Mouse (Mus musculus): Measurements from ENCODE around the gene Jak1. TPM values are rescaled to one million over a fixed set of nuclear protein-coding genes. Genes with fewer than 3 reads are reported as not detected.

The Jak1 gene
- polyA plus RNA-seq, 1 experiment from 2014 or later, result 80.0 TPM

DNA sequence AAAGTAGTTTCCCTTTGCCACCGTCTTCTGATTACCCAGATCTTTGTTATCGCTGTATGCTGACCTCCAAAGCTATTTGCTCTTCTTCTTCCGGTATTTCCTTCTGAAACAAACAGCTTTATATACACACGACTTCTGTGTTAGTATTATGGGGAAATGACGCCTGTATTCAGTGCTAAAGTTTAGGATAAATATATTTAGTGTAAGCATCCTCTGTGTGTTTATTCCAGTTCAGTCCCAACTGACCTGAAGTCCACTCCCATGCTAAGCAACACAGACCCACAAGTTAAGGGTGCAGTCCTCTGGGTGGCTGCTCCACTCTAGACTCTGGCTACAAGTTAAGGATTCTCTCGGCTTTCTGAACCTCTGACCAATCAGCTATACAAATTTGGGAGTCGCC, 144.1 kb downstream of the Jak1 start:
- no peaks in the 10 kb centered on the region for H3K4me1 ChIP-seq (replicated peaks; ENCODE audit: control insufficient read depth, insufficient read depth, low read length)
- WGBS, result 87% methylated on average over 7 of the region's 7 CpGs
- H3K4me3 ChIP-seq (ENCODE audit: low read depth, low read length), result no peak overlapping the region
- no peak overlapping the region for H3K27ac ChIP-seq (ENCODE audit: low read depth, low read length)
- ATAC-seq (replicated peaks; ENCODE audit: low FRiP score), result no peak
- no peak overlapping the region for H3K4me2 ChIP-seq
- H3K27me3 ChIP-seq (replicated peaks; ENCODE audit: control insufficient read depth, insufficient read depth, low read length), result no peaks in the 10 kb centered on the region
- H3K9me3 ChIP-seq (ENCODE audit: control insufficient read depth, low read length), result no peaks in the 10 kb centered on the region
- H3K36me3 ChIP-seq (ENCODE audit: control insufficient read depth, insufficient read depth, low read length), result no peaks in the 10 kb centered on the region
- no peak for DNase-seq (ENCODE audit: low spot score)
- no peak overlapping the region for H3K9ac ChIP-seq (ENCODE audit: low read depth, low read length)

DNA sequence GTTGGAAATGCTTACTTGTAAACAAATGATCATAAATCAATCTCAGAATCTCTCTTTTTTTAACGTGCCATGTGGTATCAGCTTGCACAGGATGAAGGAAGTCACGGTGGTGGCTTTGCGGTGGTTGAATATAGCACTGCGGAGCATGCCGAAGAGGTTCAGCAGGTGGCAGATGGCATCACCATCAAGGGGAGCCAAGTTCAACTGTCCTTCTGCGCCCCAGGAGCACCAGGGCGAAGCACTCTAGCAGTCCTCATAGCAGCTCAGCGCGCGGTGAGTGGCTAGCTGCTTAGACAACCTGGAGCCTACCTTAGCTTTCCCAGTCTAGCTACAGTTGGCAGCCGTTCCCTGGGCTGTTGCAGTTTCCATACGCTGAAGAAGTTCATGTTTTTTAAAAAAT, 158.0 kb downstream of the Jak1 start:
- WGBS, result 84% methylated on average over 12 of the region's 12 CpGs
- no peak for ATAC-seq (replicated peaks; ENCODE audit: low FRiP score)
- no peaks in the 10 kb centered on the region for H3K9me3 ChIP-seq (ENCODE audit: control insufficient read depth, low read length)
- no peak overlapping the region for H3K9ac ChIP-seq (ENCODE audit: low read depth, low read length)
- no peak for DNase-seq (ENCODE audit: low spot score)
- no peaks in the 10 kb centered on the region for H3K27me3 ChIP-seq (replicated peaks; ENCODE audit: control insufficient read depth, insufficient read depth, low read length)
- no peak overlapping the region for H3K4me3 ChIP-seq (ENCODE audit: low read depth, low read length)
- no peak overlapping the region for H3K27ac ChIP-seq (ENCODE audit: low read depth, low read length)
- H3K36me3 ChIP-seq (ENCODE audit: control insufficient read depth, insufficient read depth, low read length), result no peaks in the 10 kb centered on the region
- no peak overlapping the region for H3K4me2 ChIP-seq
- H3K4me1 ChIP-seq (replicated peaks; ENCODE audit: control insufficient read depth, insufficient read depth, low read length), result no peaks in the 10 kb centered on the region

Other genes with a start within 250 kb of the Jak1 start
- not detected in 2 replicates for gene Gm10577, start 244.6 kb downstream of the Jak1 start, polyA plus RNA-seq (2014; fragmentation: Nextera tagmentation; extraction: Ambion mirVana)
- gene Raver2, start 196.3 kb downstream of the Jak1 start, polyA plus RNA-seq (2014; fragmentation: Nextera tagmentation; extraction: Ambion mirVana), result 2.0 and 2.7 TPM in 2 replicates
- 14.8 and 17.0 TPM in 2 replicates for gene Ak4, start 154.0 kb upstream of the Jak1 start, polyA plus RNA-seq (2014; fragmentation: Nextera tagmentation; extraction: Ambion mirVana)
- gene Dnajc6, start 231.4 kb upstream of the Jak1 start, polyA plus RNA-seq (2014; fragmentation: Nextera tagmentation; extraction: Ambion mirVana), result 0.14 and 0.22 TPM in 2 replicates